Comparison of ENCODE assay signal across 13 mouse cellular contexts in the genomic region with DNA sequence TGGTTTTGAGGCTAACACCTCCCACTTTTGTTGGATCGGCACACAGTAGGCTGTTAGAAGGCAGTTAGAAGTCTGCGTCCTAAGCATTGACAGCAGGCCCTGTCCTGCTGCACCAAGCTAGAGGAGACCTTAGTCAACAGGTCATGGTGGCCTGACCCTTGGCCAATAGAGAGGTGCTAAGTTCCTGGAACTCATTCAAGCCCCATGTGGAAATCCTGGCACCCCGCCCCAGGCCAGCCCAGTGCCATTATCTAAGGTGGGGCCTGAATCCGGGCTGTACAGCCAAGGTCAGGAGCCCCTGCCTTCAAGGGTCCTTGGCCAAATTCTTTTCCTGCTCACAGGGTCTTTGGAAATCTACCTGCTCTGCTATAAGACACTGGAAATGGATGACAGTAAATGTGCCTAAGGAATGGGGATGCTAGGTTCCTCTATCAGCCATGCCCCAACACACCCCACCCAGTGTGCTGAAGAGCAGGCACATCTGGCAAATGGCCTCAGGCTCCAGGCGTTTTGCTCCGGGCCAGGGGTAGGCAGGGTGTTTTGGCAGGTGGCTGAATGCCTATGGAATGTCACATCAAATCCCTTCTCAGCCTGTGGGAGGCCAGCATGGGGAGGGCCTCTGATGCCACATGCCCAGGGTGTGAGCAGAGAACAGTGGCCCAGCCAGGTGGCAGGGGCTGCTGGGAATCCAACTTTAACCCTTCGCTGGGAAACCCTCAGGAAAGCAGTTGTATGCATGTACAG. TPM values are rescaled to one million over a fixed set of nuclear protein-coding genes. Genes with fewer than 3 reads are reported as not detected.
DNase-seq lines count a peak whose midpoint lies in the region; ATAC-seq and TF ChIP-seq lines count a peak whose summit lies in the region.
"Had no signal": no experiment of that assay in that cellular context is flagged by ENCODE, and none has a peak within 500 bp of the region (broad histone marks: within the 10 kb centered on the region; RNA-seq: fewer than 3 reads in every experiment).

No protein-coding gene starts in this region.

- no peak overlapping the region for H3K9ac ChIP-seq in liver, embryonic 15.5 days
- no peak overlapping the region for H3K9ac ChIP-seq in liver, embryonic 12.5 days
- H3K9ac ChIP-seq in forebrain, embryonic 15.5 days (replicated peaks), result no peak overlapping the region
- H3K9ac ChIP-seq: lung, embryonic 15.5 days had no signal

- peaks cover 19% of the 10 kb centered on the region; the same call in 1 of the 2 replicates for H3K4me1 ChIP-seq in liver, embryonic 15.5 days (replicated peaks)
- H3K4me1 ChIP-seq in liver, embryonic 12.5 days, result peaks cover 6% of the 10 kb centered on the region; the same call in 1 of the 2 replicates
- H3K4me1 ChIP-seq in forebrain, embryonic 15.5 days, result peaks cover 10% of the 10 kb centered on the region; the same call in 1 of the 2 replicates

- no peaks in the 10 kb centered on the region for H3K36me3 ChIP-seq in liver, embryonic 15.5 days (replicated peaks)
- H3K36me3 ChIP-seq in liver, embryonic 12.5 days, result no peaks in the 10 kb centered on the region
- H3K36me3 ChIP-seq in forebrain, embryonic 15.5 days, result no peaks in the 10 kb centered on the region
- H3K36me3 ChIP-seq: G1E; lung, embryonic 15.5 days had no signal

- WGBS in liver, embryonic 15.5 days (ENCODE audit: insufficient replicate concordance), result 57% methylated on average over 7 of the region's 7 CpGs
- 57% methylated on average over 7 of the region's 7 CpGs for WGBS in liver, embryonic 12.5 days (ENCODE audit: insufficient replicate concordance)
- 62% methylated on average over 7 of the region's 7 CpGs for WGBS in forebrain, embryonic 15.5 days

- peak; percentile 43; the same call in 1 of the 2 replicates for ATAC-seq in liver, embryonic 15.5 days (ENCODE audit: insufficient read depth)
- ATAC-seq in liver, embryonic 12.5 days, result no peak
- no peak for ATAC-seq in forebrain, embryonic 15.5 days (replicated peaks)

- H3K27me3 ChIP-seq in liver, embryonic 15.5 days, result peaks cover 17% of the 10 kb centered on the region
- peaks cover 19% of the 10 kb centered on the region for H3K27me3 ChIP-seq in liver, embryonic 12.5 days (replicated peaks)
- H3K27me3 ChIP-seq in forebrain, embryonic 15.5 days, result peaks cover 4% of the 10 kb centered on the region; the same call in 1 of the 2 replicates

- H3K4me3 ChIP-seq in liver, embryonic 15.5 days (replicated peaks), result no peak overlapping the region
- no peak overlapping the region for H3K4me3 ChIP-seq in liver, embryonic 12.5 days
- H3K4me3 ChIP-seq in left cerebral cortex, adult 2 months, result no peak overlapping the region
- no peak overlapping the region for H3K4me3 ChIP-seq in forebrain, embryonic 15.5 days
- H3K4me3 ChIP-seq: erythroblast, embryonic 14.5 days; lung, embryonic 15.5 days had no signal

- DNase-seq in heart, adult 9 months (ENCODE audit: low spot score in 2 of 2), result peak; percentile 66 to 68
- peak; percentile 38 for DNase-seq in kidney, postnatal 14 days
- DNase-seq in naive thymus-derived CD4-positive, alpha-beta T cell, adult 2 months (ENCODE audit: low read depth), result peak; percentile 8
- no peak for DNase-seq in left cerebral cortex, adult 2 months (ENCODE audit: extremely low spot score in 1 of 2, low spot score in 2 of 2)
- DNase-seq: right cerebral cortex, postnatal 4 days; thymus, postnatal 14 days had no signal

- no peak overlapping the region for H3K27ac ChIP-seq in liver, embryonic 15.5 days (replicated peaks)
- H3K27ac ChIP-seq in liver, embryonic 12.5 days, result no peak overlapping the region
- H3K27ac ChIP-seq in left cerebral cortex, adult 2 months, result no peak overlapping the region
- H3K27ac ChIP-seq in forebrain, embryonic 15.5 days (replicated peaks), result no peak overlapping the region
- H3K27ac ChIP-seq: lung, embryonic 15.5 days had no signal

- H3K9me3 ChIP-seq in liver, embryonic 15.5 days (replicated peaks), result no peaks in the 10 kb centered on the region
- no peaks in the 10 kb centered on the region for H3K9me3 ChIP-seq in liver, embryonic 12.5 days (replicated peaks)
- H3K9me3 ChIP-seq in forebrain, embryonic 15.5 days, result no peaks in the 10 kb centered on the region
- H3K9me3 ChIP-seq: lung, embryonic 15.5 days had no signal

- intact Hi-C loops in left cerebral cortex, adult 2 months (cut with DNase I), result loop anchor here (5.0 kb wide), 1 partner anchor 164 kb away; no protein-coding TSS in a partner anchor

- H3K4me2 ChIP-seq in liver, embryonic 15.5 days, result no peak overlapping the region
- no peak overlapping the region for H3K4me2 ChIP-seq in liver, embryonic 12.5 days
- no peak overlapping the region for H3K4me2 ChIP-seq in forebrain, embryonic 15.5 days (replicated peaks)
- H3K4me2 ChIP-seq: lung, embryonic 15.5 days had no signal

- TF ChIP-seq CTCF in left cerebral cortex, adult 2 months (IDR thresholded peaks at IDR 0.05), result no peak

RNA-seq across cellular contexts. Expression of gene Fam181a, which starts 17.8 kb away (rescaled TPM):
- not detected in 2 replicates for polyA plus RNA-seq in liver, embryonic 15.5 days (2015; fragmentation: Nextera tagmentation; extraction: Ambion mirVana)
- not detected in 2 replicates for polyA plus RNA-seq in liver, embryonic 12.5 days (2016; fragmentation: Nextera tagmentation; extraction: Ambion mirVana)
- total RNA-seq in left cerebral cortex, adult 2 months (2021), result 1 to 10 TPM; 1.6 to 2.6 TPM
- 4.0 TPM in 2 replicates for polyA plus RNA-seq in forebrain, embryonic 15.5 days (2015; fragmentation: Nextera tagmentation; extraction: Ambion mirVana)
- polyA plus RNA-seq: erythroblast, embryonic 14.5 days; G1E; large intestine, adult 2 months; lung, embryonic 15.5 days had no signal

RNA-seq across cellular contexts. Expression of gene Asb2, which starts 27.2 kb away (rescaled TPM):
- polyA plus RNA-seq in liver, embryonic 15.5 days (2015; fragmentation: Nextera tagmentation; extraction: Ambion mirVana), result 3.5 and 3.9 TPM in 2 replicates
- polyA plus RNA-seq in liver, embryonic 12.5 days (2016; fragmentation: Nextera tagmentation; extraction: Ambion mirVana), result 1.1 and 1.2 TPM in 2 replicates
- 1 to 10 TPM; 3.3 to 3.7 TPM for total RNA-seq in left cerebral cortex, adult 2 months (2021)
- 0.55 and 0.74 TPM in 2 replicates for polyA plus RNA-seq in forebrain, embryonic 15.5 days (2015; fragmentation: Nextera tagmentation; extraction: Ambion mirVana)
- polyA plus RNA-seq: G1E had no signal

RNA-seq across cellular contexts. Expression of gene Otub2, which starts 59.9 kb away (rescaled TPM):
- polyA plus RNA-seq in liver, embryonic 15.5 days (2015; fragmentation: Nextera tagmentation; extraction: Ambion mirVana), result 28.5 and 28.9 TPM in 2 replicates
- 24.2 and 26.2 TPM in 2 replicates for polyA plus RNA-seq in liver, embryonic 12.5 days (2016; fragmentation: Nextera tagmentation; extraction: Ambion mirVana)
- 10 to 100 TPM; 34.2 to 35.1 TPM for total RNA-seq in left cerebral cortex, adult 2 months (2021)
- polyA plus RNA-seq in forebrain, embryonic 15.5 days (2015; fragmentation: Nextera tagmentation; extraction: Ambion mirVana), result 19.2 and 21.9 TPM in 2 replicates

Comparison
In these comparisons a context has a peak if more than half of its experiments do, and no peak if none do; other contexts are left out.
1. DNase-seq: peak in heart, adult 9 months (2 of 2), kidney, postnatal 14 days (single experiment) and naive thymus-derived CD4-positive, alpha-beta T cell, adult 2 months (single experiment); none in left cerebral cortex, adult 2 months (0 of 2).